ENCODE assay signal across 16 mouse cellular contexts in the genomic region with DNA sequence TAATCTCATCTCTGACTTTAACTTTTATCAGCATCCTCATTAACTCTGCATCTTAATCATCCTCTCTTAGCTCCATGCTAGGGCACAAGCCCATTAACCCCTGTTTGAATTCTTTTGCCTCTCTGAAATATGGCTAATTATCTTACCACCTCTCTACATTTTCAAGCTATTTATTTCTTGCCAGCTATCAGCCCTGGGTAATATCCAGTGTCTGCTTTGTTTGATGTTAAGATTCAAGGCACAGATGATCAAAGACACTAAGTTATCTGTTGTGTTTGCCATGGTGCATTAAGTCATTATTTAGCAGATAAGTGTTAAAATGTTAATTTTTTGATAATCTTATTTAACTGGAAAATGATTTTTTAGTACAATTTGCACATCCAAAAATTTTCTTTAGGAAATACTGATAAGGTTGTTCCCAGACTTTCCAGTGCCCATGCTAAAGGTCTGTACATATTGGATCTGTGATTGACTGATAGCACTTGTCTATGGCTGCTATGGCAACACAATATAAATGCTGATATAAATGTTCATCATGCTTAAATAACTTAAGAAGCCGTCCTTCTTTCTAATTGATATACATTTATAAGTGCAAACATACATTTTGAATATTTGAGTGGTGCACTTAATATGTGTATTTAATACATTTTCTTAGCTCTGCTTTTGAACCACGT.
"Had no signal": no experiment of that assay in that cellular context is flagged by ENCODE, and none has a peak within 500 bp of the region (broad histone marks: within the 10 kb centered on the region; RNA-seq: fewer than 3 reads in every experiment).

No protein-coding gene starts in this region.

- H3K9me3 ChIP-seq: liver, embryonic 15.5 days; lung, embryonic 15.5 days; midbrain, embryonic 12.5 days; neural tube, embryonic 12.5 days had no signal

- ATAC-seq: liver, postnatal 0 days; lung, postnatal 0 days had no signal

- H3K4me3 ChIP-seq: liver, embryonic 13.5 days; liver, embryonic 15.5 days; lung, embryonic 15.5 days; midbrain, embryonic 12.5 days; neural tube, embryonic 12.5 days had no signal

- DNase-seq: liver; liver, embryonic 13.5 days; liver, postnatal 0 days; lung, adult 2 months; lung, postnatal 14 days; lung, postnatal 4 days; right cerebral cortex, postnatal 14 days; thymus, adult 2 months; thymus, postnatal 25 days; thymus, postnatal 4 days had no signal

- H3K4me1 ChIP-seq: liver, embryonic 13.5 days; liver, embryonic 15.5 days; lung, embryonic 15.5 days; midbrain, embryonic 12.5 days; neural tube, embryonic 12.5 days had no signal

- H3K27ac ChIP-seq: liver, embryonic 13.5 days; liver, embryonic 15.5 days; lung, embryonic 15.5 days; midbrain, embryonic 12.5 days; neural tube, embryonic 12.5 days had no signal

- H3K36me3 ChIP-seq: liver, embryonic 13.5 days; liver, embryonic 15.5 days; lung, embryonic 15.5 days; midbrain, embryonic 12.5 days; neural tube, embryonic 12.5 days had no signal

- H3K27me3 ChIP-seq: liver, embryonic 13.5 days; liver, embryonic 15.5 days; lung, embryonic 15.5 days; midbrain, embryonic 12.5 days; neural tube, embryonic 12.5 days had no signal

- H3K4me2 ChIP-seq: liver, embryonic 11.5 days; liver, embryonic 13.5 days; liver, embryonic 15.5 days; lung, embryonic 15.5 days; midbrain, embryonic 12.5 days; neural tube, embryonic 12.5 days had no signal

- H3K9ac ChIP-seq: liver, embryonic 13.5 days; liver, embryonic 15.5 days; liver, postnatal 0 days; lung, embryonic 15.5 days; midbrain, embryonic 12.5 days; neural tube, embryonic 12.5 days had no signal
